Mouse (Mus musculus) cerebellum, adult 2 months (tissue): Measurements from ENCODE around the gene Lamc3. TPM values are rescaled to one million over a fixed set of nuclear protein-coding genes. Genes with fewer than 3 reads are reported as not detected.

Experiments
- DNase-seq, 2 experiments: peaks; one replicate each; pipeline ENCODE4 v3.0.0; 2021
- H3K27ac ChIP-seq: fragments of 200-500 bp; 2 replicates; pipeline ENCODE4 v1.5.1; 2012; ENCODE audit warnings: low read length, control low read depth, inconsistent platforms; ENCODE audit not compliant: insufficient read depth
- H3K27me3 ChIP-seq: fragments of 200-500 bp; 2 replicates; pipeline ENCODE4 v1.6.1; 2012; ENCODE audit warnings: inconsistent platforms, mild to moderate bottlenecking, low read length, moderate library complexity; ENCODE audit not compliant: control insufficient read depth, insufficient read depth
- H3K4me1 ChIP-seq: fragments of 200-500 bp; 2 replicates; pipeline ENCODE4 v1.6.1; 2011; ENCODE audit warnings: low read length; ENCODE audit not compliant: control insufficient read depth, insufficient read depth
- H3K4me3 ChIP-seq: fragments of 200-500 bp; replicated peaks from 2 replicates; pipeline ENCODE3; 2011; ENCODE audit warnings: mild to moderate bottlenecking, low read depth, low read length, control low read depth; ENCODE audit not compliant: insufficient read depth
- CTCF ChIP-seq: fragments of 200-500 bp; IDR thresholded peaks from 2 replicates; pipeline ENCODE4 v1.5.1; 2011; ENCODE audit warnings: low read depth, mild to moderate bottlenecking, control low read depth, low read length, moderate library complexity, borderline replicate concordance; ENCODE audit not compliant: insufficient read depth
- POLR2A ChIP-seq: fragments of 200-500 bp; IDR thresholded peaks from 2 replicates; pipeline ENCODE4 v1.6.1; 2011; ENCODE audit warnings: low read length, control low read depth, borderline replicate concordance; ENCODE audit not compliant: insufficient read depth
- WGBS: fragments of 180-500 bp; shearing (Covaris S2); methylation state at CpG from one replicate; pipeline ENCODE4 v1.1.7; 2018; 5-methylcytosine and 5-hydroxymethylcytosine counted together
- polyA plus RNA-seq: library from polyadenylated mRNA; depleted of rRNA; stranded (reverse); fragments of >200 nt; gene quantifications from 2 replicates; pipeline ENCODE4 v1.2.3, GENCODE M21; 2012; rRNA removed

Lamc3 gene
- 3.8 and 4.0 TPM in 2 replicates for polyA plus RNA-seq

DNA sequence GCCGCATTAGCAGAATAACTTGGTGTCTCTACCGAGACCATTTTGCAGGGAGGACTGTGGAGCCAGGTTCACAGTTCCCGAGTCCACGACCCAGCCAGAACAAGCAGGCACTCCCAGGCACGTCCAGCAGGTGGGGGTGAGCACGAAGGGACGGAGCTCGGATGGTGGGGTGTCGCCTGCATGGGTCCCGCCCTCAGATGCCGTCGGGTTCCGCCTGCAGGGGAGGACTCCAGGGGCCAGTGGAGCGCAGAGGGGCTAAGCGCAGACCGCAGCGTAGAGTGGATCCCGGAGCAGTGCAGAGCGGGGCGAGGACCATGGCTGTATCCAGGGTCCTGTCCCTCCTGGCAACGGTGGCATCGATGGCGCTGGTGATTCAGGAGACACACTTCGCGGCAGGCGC, at the start of gene Lamc3:
Gene Lamc3, plus strand, starts transcription at position 262 of the 400 bp plus-strand sequence.
- no peaks in the 10 kb centered on the region for H3K4me1 ChIP-seq
- no peak within 1 kb of the TSS for H3K4me3 ChIP-seq
- no peak within 1 kb of the TSS for H3K27ac ChIP-seq
- no peaks in the 10 kb centered on the region; the same call in 1 of the 2 replicates for H3K27me3 ChIP-seq
- no peak; the same call in 1 of the 2 replicates for TF ChIP-seq CTCF
- TF ChIP-seq POLR2A, result no peak
- no peak for DNase-seq
- 8% methylated on average over 26 of the region's 26 CpGs for WGBS

DNA sequence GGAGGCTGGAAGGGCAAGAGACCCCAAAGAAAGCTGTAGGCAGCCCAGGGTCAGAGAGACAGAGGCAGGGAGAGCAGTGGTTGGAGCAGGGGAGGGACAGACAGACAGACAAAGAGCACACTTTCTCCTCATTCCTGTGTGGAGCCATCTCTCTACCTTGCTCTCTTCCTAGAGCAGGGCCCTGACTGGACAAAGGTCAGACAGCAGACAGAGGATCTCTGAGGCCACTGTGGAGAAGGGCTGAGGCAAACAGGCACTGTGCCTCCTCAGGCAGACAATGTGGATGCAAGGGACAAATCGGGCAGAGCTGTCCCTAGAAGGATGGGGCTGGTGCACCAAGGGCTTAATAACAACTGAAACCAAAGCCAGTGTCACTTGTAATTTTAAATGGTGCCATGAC, 48.2 kb upstream of the Lamc3 start:
- Histone ChIP-seq H3K27me3 (no peaks in the 10 kb centered on the region), H3K27ac (no peak overlapping the region), H3K4me3 (no peak overlapping the region), H3K4me1 (no peaks in the 10 kb centered on the region; the same call in 1 of the 2 replicates)
- DNase-seq, result no peak
- TF ChIP-seq POLR2A (no peak), CTCF (no peak)
- 69% methylated on average over 1 of the region's 1 CpGs for WGBS

DNA sequence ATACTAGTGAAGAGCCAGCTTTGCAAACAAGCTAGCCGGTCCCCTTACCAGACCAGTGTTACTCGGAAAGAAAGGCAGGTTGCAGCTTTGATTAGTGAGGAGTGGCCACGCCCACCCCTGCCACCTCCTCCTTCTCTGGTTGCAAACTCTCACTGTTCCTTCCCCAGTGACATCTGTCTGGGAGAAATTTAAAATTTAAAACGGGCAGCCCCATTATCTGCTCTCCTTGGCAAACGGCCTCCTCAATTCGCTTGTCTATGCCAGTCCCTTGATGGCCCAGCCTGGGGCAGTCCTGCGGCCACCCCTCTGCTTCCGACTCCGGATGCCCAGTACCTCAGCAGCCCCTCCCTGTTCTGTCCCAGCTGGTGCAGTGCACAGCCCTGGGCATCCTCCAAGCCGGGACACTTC, 42.4 kb upstream of the Lamc3 start:
- TF ChIP-seq POLR2A (no peak), CTCF (no peak)
- no peak for DNase-seq
- Histone ChIP-seq H3K27me3 (no peaks in the 10 kb centered on the region; the same call in 1 of the 2 replicates), H3K4me3 (no peak overlapping the region), H3K27ac (no peak overlapping the region), H3K4me1 (no peaks in the 10 kb centered on the region; the same call in 1 of the 2 replicates)
- 23% methylated on average over 10 of the region's 10 CpGs for WGBS

DNA sequence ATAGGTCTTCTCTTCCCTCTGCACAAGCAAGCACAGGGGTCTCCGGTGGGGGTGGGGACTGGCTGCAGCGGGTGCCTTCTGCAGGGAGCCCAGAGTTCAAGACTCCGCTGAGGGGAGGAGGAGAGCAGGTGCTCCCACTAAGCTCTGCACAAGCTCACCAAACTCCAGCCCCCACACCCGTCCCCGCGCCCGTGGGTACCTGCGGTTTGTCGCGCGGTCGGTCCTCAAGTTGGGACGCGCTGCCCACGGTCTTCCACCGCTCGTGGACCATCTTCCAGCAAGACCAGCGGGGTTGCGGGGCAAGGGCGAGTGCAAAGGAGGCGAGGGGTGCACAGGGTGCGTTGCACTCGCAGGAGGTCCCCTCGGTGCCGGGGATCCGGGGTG, 41.6 kb upstream of the Lamc3 start:
- peak in 1 of 2 experiments; percentile 17 for DNase-seq
- TF ChIP-seq CTCF (no peak), POLR2A (no peak)
- Histone ChIP-seq H3K27me3 (no peaks in the 10 kb centered on the region; the same call in 1 of the 2 replicates), H3K27ac (no peak overlapping the region), H3K4me1 (no peaks in the 10 kb centered on the region; the same call in 1 of the 2 replicates), H3K4me3 (peak overlapping the region; percentile 49)
- 2% methylated on average over 26 of the region's 26 CpGs for WGBS

DNA sequence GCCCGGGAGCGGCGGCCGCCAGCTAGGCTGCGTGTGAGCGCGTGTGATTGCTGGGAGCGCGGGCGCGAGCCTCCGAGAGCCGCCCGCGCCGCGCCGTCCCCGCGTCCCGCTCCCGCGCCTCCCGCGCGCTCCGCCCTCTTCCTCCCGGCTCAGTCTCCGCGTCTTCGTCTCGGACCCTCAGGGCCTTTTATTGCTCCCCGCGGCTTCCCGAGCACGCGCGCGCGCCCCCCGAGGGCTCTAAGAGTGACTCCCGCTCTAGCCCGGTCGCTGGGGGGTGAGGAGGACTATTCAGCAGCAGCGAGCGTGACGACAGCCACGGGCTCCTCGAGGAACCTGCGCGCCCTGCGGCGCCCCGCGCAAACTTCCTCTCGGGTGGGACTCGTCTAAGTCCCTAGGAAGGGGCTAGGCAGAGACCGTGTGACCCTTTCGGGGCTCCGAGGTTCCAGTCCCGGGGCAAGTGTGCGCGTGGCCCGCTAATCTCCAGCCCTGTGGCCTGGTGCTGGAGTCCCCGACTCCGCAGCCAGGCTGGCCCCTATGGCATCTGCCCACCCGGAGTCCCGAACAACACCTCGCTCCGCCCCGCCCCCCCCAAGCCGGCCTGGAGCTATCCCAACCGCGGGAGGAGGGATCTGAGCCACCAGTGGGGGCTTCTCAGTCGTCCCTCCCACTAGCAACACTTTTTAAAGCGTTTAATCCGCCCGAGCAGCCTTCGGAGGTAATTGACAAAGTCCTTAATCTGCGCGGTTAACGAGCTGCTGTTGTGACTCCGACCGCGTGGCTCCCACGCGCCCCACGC, 41.0 kb upstream of the Lamc3 start, which contains the start of gene Fibcd1:
Gene Fibcd1, minus strand, starts transcription at position 110 of the 796 bp plus-strand sequence.
- TF ChIP-seq CTCF (no peak), POLR2A (no peak)
- DNase-seq, result peak; percentile 17 to 39
- Histone ChIP-seq H3K27me3 (no peaks in the 10 kb centered on the region; the same call in 1 of the 2 replicates), H3K27ac (no peak within 1 kb of the TSS), H3K4me1 (no peaks in the 10 kb centered on the region; the same call in 1 of the 2 replicates), H3K4me3 (peak within 1 kb of the TSS; percentile 49)
- WGBS, result under 1% methylated on average over 88 of the region's 88 CpGs

DNA sequence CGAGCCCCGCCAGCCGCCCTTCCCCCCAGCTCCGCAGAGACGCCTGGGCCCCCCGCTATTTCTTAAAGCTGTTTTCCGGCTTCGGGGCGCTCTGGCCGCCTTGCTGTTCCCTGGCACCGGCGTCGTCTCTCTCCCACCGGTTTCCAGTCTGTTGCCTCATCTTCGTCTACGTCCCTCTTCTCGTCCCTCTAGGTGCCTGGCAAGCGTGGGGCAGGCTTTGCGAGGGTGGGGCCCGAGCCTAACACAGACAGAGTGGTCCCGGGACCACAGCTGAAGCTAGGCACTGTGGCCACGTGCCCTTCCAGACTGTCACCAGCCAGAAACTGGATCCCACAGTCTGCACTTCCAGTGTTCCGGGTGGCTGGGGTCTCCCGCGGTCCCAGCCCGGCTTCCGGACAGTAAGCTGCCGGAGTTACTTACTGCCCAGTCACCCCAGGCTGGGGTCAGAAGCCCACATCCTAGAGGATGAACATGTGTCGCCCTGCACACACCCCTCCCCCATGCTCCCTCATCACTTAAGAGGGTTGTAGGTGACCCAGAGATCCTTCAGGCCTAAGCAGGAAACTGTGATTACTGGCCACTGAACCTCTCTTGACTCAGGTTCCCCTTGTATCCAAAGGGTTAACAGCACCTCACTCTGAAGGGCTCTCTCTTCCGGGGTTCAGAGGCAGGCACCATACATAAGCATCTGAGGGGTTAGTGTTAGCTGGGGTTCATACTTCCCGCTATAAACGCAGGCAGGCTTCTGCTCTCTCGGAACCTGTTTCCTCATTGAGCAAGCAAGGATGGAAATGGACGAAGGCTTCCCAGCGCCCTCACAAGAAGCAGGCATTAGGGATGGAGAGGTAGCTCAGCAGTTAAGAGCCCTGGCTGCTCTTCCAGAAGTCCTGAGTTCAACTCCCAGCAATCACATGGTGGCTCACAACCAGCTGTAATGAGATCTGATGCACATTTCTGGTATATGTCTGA, 40.1 kb upstream of the Lamc3 start:
- Histone ChIP-seq H3K27ac (no peak overlapping the region), H3K27me3 (no peaks in the 10 kb centered on the region; the same call in 1 of the 2 replicates), H3K4me1 (no peaks in the 10 kb centered on the region; the same call in 1 of the 2 replicates), H3K4me3 (no peak overlapping the region)
- WGBS, result 15% methylated on average over 35 of the region's 35 CpGs
- peak; percentile 15 to 27 for DNase-seq
- TF ChIP-seq CTCF, result no peak
- TF ChIP-seq POLR2A, result no peak

DNA sequence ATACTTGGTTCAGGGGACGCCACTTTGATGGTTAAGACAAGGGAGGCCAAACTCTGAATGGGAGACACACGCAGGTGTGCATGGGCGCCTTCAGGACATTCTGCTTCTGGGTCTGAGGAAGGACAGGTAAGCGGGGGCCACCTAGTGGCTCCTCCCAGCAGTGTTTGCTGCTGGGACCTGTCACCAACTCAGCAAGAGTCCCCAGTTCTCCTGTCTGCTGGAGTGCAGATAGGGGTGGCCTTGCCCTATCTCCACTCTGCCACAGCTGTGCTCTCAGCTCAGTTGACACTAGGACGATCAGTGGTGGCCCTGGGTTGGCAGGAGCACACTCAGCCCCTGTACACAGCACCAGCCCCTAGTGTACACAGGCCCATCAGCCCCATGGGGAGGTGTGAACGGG, 39.2 kb upstream of the Lamc3 start:
- DNase-seq, result peak; percentile 48 to 63
- H3K27ac ChIP-seq, result no peak overlapping the region
- TF ChIP-seq CTCF, result peak; percentile 76; the same call in 1 of the 2 replicates
- no peak for TF ChIP-seq POLR2A
- H3K27me3 ChIP-seq, result no peaks in the 10 kb centered on the region; the same call in 1 of the 2 replicates
- WGBS, result 47% methylated on average over 6 of the region's 6 CpGs
- no peak overlapping the region for H3K4me3 ChIP-seq
- no peaks in the 10 kb centered on the region; the same call in 1 of the 2 replicates for H3K4me1 ChIP-seq
